Mouse (Mus musculus) midbrain, embryonic 13.5 days (tissue): ENCODE data around the gene Nanos3. TPM values are rescaled to one million over a fixed set of nuclear protein-coding genes. Genes with fewer than 3 reads are reported as not detected.

Experiments used
- ATAC-seq: fragments of 200-750 bp; cut with Nextera tagmentation; 2 replicates; pipeline ENCODE4 v1.8.0; 2017; ENCODE audit warnings: mild to moderate bottlenecking, moderate TSS enrichment, moderate library complexity
- H3K27ac ChIP-seq: fragments of 300-500 bp; sonication (generic); 2 replicates; pipeline ENCODE4 v1.5.1; 2015; ENCODE audit warnings: inconsistent platforms, mild to moderate bottlenecking, moderate library complexity
- H3K27me3 ChIP-seq: fragments of 300-500 bp; sonication (generic); 2 replicates; pipeline ENCODE4 v1.6.1; 2015; ENCODE audit warnings: mild to moderate bottlenecking, inconsistent platforms
- H3K36me3 ChIP-seq: fragments of 300-500 bp; sonication (generic); 2 replicates; pipeline ENCODE4 v1.6.1; 2015; ENCODE audit warnings: mild to moderate bottlenecking, inconsistent platforms
- H3K4me1 ChIP-seq: fragments of 300-500 bp; sonication (generic); replicated peaks from 2 replicates; pipeline ENCODE4 v1.6.1; 2015; ENCODE audit warnings: inconsistent platforms
- H3K4me2 ChIP-seq: fragments of 300-500 bp; sonication (generic); replicated peaks from 2 replicates; pipeline ENCODE4 v1.6.1; 2015; ENCODE audit warnings: moderate library complexity, mild to moderate bottlenecking, inconsistent platforms
- H3K4me3 ChIP-seq: fragments of 300-500 bp; sonication (generic); replicated peaks from 2 replicates; pipeline ENCODE4 v1.5.1; 2015; ENCODE audit warnings: mild to moderate bottlenecking, inconsistent platforms
- H3K9ac ChIP-seq: fragments of 300-500 bp; sonication (generic); replicated peaks from 2 replicates; pipeline ENCODE4 v1.6.1; 2015; ENCODE audit warnings: mild to moderate bottlenecking, inconsistent platforms
- H3K9me3 ChIP-seq: fragments of 300-500 bp; sonication (generic); 2 replicates; pipeline ENCODE4 v1.6.1; 2016; ENCODE audit warnings: mild to moderate bottlenecking, inconsistent platforms
- WGBS: fragments of 180-500 bp; shearing (Covaris S2); methylation state at CpG from one replicate; pipeline ENCODE4 v1.1.7; 2015; 5-methylcytosine and 5-hydroxymethylcytosine counted together
- polyA plus RNA-seq: library from polyadenylated mRNA; unstranded; fragments of >200 nt; fragmentation: Nextera tagmentation; extraction: Ambion mirVana; gene quantifications from 2 replicates; pipeline ENCODE4 v1.2.1, GENCODE M21; 2015

Nanos3 gene
- polyA plus RNA-seq, 1 experiment from 2014 or later: 8.8 TPM

DNA sequence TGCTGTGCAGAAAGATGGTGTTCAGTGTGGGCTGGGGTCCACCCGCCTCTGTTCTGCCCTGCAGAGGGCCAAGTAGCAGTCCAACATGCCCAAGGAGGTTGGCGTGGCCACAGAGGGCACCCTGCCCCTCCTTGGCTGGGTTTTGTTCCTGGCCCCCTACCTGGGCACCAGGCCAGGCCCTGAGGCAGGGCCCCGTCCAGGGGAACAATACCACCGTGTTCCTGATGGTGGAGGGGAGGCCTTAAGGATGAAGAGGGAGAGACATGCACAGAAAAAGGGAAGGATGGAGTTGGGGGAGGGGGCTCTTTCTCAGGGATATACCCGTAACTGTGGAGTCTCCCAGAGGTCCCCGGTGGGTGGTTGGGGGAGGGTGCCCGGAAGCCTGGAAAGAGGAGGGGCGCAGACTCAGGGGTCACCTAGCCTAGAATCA lies 15.1 kb upstream of the Nanos3 start:
- H3K27ac ChIP-seq: peak overlapping the region; percentile 47
- peaks cover 19% of the 10 kb centered on the region for H3K27me3 ChIP-seq
- H3K4me2 ChIP-seq: peak overlapping the region; percentile 74
- 26% methylated on average over 8 of the region's 8 CpGs for WGBS
- H3K9ac ChIP-seq: peak overlapping the region; percentile 69; the same call in 1 of the 2 replicates
- no peak for ATAC-seq
- H3K36me3 ChIP-seq: no peaks in the 10 kb centered on the region
- H3K4me3 ChIP-seq: peak overlapping the region; percentile 43
- peaks cover 57% of the 10 kb centered on the region for H3K4me1 ChIP-seq
- no peaks in the 10 kb centered on the region for H3K9me3 ChIP-seq

DNA sequence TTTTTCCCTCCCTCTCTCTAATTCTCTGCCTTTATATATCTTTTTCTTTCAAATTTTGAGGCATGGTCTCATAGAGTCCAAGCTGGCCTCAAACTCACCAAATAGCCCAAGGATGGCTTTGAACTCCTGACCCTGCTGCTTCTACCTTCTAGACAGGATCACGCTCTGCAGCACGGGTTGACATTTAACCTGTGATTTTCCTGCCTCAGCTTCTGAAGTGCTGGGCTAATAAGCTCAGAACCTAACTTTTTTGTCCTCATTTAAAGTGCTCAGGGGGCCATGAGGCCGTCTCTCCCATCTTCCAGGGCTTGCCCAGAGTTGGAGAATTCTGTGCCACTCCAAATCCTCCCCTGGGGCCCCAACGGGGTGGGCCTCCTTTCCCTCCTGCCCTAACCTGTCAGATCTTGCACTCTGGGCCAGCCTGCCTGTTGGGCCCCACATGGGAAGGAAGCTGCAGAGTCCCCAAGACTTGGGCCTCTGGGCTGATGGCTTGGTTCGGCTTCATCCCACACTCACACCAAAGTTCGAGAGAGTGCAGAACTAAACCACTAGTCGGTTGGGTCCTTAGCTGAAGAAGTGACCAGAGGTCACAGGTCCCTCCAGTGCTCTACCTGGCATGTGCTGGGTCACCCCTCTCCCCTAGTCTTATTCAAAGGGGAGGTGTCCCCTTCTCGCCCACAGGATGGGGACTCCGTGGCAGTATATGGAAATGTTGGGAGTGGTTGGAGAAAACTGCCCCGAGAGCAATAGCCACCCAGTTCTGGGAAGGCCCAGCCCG lies 14.5 kb upstream of the Nanos3 start:
- Histone ChIP-seq H3K9me3 (no peaks in the 10 kb centered on the region), H3K4me1 (peaks cover 57% of the 10 kb centered on the region), H3K4me2 (0 out of 2 replicates have a peak overlapping the region, but pooled peaks have one; percentile 74), H3K36me3 (no peaks in the 10 kb centered on the region), H3K9ac (no peak overlapping the region; the same call in 1 of the 2 replicates), H3K27ac (peak overlapping the region; percentile 47; the same call in 1 of the 2 replicates), H3K4me3 (no peak overlapping the region), H3K27me3 (peaks cover 19% of the 10 kb centered on the region)
- 53% methylated on average over 11 of the region's 11 CpGs for WGBS
- no peak for ATAC-seq

DNA sequence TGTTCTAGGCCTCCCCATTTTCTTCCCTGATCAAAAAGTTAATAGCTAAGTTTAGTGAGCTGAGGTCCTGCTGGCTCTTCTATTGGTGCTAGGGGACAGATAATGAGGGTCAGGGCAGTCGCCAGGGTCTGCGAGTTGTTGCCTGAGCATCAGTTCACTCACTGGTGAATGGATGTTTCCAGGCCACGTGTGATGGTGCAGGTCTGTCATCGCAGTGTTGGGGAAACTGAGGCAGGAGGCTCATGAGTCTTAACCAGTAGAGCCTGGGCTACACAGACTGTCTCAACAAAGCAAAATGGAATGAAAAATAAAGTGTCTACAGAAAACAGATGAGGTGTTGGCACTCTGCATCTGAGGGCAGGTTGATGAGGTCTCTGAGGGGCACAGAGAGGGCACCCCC lies 13.9 kb upstream of the Nanos3 start:
- H3K27me3 ChIP-seq: peaks cover 19% of the 10 kb centered on the region
- H3K4me2 ChIP-seq: peak overlapping the region; percentile 66
- WGBS: 23% methylated on average over 4 of the region's 4 CpGs
- no peaks in the 10 kb centered on the region for H3K36me3 ChIP-seq
- peak overlapping the region; percentile 88 for H3K27ac ChIP-seq
- 0 out of 2 replicates have a peak overlapping the region, but pooled peaks have one; percentile 50 for H3K4me3 ChIP-seq
- no peak for ATAC-seq
- no peaks in the 10 kb centered on the region for H3K9me3 ChIP-seq
- H3K9ac ChIP-seq: no peak overlapping the region
- peaks cover 54% of the 10 kb centered on the region for H3K4me1 ChIP-seq

DNA sequence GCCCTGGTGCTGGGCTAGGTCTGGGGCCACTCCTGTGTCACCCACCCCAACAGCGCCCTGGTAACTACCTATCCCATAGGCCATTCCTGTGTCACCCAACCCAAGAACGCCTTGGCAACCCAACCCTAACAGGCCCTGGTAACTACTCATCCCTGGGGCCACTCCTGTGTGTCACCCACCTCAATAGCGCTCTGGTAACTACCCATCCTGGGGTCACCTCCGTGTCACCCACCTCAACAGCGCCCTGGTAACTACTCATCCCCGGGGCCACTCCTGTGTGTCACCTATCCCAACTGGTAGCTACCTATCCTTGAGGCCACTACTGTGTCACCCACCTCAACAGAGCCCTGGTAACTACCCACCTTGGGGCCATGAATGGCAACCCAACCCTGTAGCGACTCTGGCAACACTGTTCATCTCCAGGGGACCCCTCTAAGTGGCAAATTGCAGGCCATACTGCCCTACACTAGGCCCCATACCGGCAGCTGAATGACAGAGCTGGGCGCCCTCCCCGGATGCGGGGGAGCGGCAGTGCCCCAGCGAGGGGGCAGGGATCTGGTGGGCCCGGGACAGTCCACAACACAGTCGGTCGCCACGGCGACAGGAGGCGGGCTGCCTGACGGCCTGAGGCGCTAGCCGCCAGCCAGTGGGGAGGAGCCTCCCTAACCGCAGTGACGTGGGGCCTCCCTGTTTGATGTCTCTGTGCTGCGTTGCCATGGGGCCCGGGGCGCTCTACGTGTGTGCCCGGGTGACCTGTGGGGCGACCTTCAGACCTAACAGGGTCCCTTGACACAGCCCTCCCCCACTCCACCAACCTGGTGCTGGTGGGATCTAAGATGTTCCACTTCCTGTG lies 13.1 kb upstream of the Nanos3 start:
- H3K9me3 ChIP-seq: no peaks in the 10 kb centered on the region
- peak overlapping the region; percentile 88 for H3K27ac ChIP-seq
- H3K4me1 ChIP-seq: peaks cover 47% of the 10 kb centered on the region
- H3K9ac ChIP-seq: peak overlapping the region; percentile 56
- H3K4me2 ChIP-seq: peak overlapping the region; percentile 66
- peak overlapping the region; percentile 50 for H3K4me3 ChIP-seq
- peaks cover 22% of the 10 kb centered on the region for H3K27me3 ChIP-seq
- no peaks in the 10 kb centered on the region for H3K36me3 ChIP-seq
- WGBS: 2% methylated on average over 30 of the region's 30 CpGs
- ATAC-seq: peak; percentile 83

DNA sequence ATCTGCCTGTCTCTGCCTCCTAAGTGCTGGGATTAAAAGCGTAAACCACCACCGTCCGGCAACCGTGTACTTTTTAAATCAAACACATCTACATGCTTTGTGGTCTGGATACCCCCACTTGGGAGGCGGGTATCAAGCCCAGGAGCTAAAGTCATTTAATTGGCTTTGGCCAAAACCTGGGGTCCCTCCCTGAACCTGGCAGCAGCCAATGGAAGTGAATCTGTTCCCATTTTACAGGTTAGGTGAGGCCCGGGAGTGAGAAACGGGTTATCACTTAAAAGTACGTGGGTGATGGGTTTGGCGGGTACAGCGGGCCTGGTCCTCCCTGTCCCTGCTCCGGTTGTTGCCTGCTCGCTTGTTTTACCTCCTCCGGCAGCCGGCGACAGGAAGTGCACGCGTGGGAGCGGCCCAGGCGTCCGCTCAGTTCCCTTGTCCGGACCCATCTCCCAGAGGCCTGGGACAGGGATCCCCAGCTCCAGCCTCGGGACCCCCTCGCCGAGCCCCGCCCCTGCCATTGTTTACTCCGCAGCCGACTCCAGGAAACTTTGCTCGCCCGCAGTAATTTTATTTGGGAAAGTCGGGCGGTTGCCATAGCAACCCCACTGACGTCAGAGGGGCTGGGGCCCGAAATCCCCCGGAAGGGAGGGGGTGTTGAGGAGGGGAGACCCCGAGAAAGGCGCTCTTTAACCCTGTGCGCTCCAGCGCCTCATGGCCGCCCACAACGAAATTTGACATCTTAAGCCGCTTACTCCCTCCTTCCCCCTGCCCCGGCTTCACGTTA lies 12.3 kb upstream of the Nanos3 start:
- peak overlapping the region; percentile 56 for H3K9ac ChIP-seq
- H3K36me3 ChIP-seq: no peaks in the 10 kb centered on the region
- H3K27ac ChIP-seq: peak overlapping the region; percentile 88
- H3K4me3 ChIP-seq: peak overlapping the region; percentile 50
- WGBS: 3% methylated on average over 43 of the region's 43 CpGs
- H3K9me3 ChIP-seq: no peaks in the 10 kb centered on the region
- H3K4me2 ChIP-seq: peak overlapping the region; percentile 66
- peak; percentile 38 for ATAC-seq
- peaks cover 49% of the 10 kb centered on the region for H3K4me1 ChIP-seq
- peaks cover 19% of the 10 kb centered on the region for H3K27me3 ChIP-seq

DNA sequence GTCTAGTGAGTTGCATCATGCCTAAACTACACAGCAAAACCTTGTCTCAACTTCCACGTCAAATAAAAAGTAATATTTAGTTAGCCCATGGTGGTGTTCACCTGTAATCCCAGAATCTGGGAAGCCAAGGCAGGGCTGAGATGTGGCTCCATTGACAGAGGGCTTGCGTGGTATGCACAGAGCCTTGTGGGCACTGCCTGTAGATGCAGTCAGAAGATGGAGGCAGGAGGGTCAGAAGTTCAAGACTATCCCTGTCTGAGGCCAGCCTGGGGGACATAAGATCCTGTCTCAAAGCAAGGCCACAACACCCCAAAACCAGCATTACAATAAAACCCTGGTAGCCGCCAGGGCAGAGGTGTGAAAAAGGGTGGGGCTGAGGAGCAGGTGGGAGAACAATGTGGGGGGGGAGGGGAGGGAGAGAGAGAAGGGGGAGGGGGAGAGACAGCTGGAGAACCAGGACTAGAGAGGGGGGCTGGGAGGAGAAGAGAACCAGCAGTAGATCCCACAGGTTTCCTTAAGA lies 9.3 kb upstream of the Nanos3 start:
- Histone ChIP-seq H3K9me3 (no peaks in the 10 kb centered on the region), H3K4me1 (peaks cover 33% of the 10 kb centered on the region), H3K36me3 (no peaks in the 10 kb centered on the region), H3K4me2 (no peak overlapping the region), H3K9ac (no peak overlapping the region), H3K4me3 (no peak overlapping the region), H3K27ac (no peak overlapping the region), H3K27me3 (peaks cover 4% of the 10 kb centered on the region; the same call in 1 of the 2 replicates)
- no peak for ATAC-seq
- 76% methylated on average over 3 of the region's 3 CpGs for WGBS

DNA sequence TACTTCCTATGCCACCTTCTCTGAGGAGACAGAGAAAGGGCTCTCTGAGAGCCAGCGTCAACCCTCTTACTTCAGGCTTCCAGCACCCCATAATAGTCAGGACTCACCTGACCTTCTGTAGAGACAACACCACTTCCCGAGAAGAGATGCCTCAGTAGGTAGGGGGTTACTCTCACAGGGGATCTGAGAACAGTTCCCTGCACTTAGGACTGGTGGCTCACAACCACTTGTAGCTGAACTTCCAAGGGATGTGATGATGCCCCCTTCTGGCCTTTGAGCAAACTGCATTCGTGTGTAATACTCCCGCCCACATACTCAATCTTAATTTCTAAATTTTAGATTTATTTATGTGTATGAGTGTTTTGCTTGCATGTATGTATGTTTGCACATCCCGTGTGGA lies 8.5 kb upstream of the Nanos3 start:
- no peak overlapping the region for H3K4me3 ChIP-seq
- no peak overlapping the region for H3K9ac ChIP-seq
- H3K27me3 ChIP-seq: peaks cover 6% of the 10 kb centered on the region; the same call in 1 of the 2 replicates
- no peak for ATAC-seq
- H3K36me3 ChIP-seq: no peaks in the 10 kb centered on the region
- H3K4me1 ChIP-seq: peaks cover 26% of the 10 kb centered on the region
- 88% methylated on average over 5 of the region's 5 CpGs for WGBS
- no peak overlapping the region for H3K27ac ChIP-seq
- H3K4me2 ChIP-seq: no peak overlapping the region
- no peaks in the 10 kb centered on the region for H3K9me3 ChIP-seq

DNA sequence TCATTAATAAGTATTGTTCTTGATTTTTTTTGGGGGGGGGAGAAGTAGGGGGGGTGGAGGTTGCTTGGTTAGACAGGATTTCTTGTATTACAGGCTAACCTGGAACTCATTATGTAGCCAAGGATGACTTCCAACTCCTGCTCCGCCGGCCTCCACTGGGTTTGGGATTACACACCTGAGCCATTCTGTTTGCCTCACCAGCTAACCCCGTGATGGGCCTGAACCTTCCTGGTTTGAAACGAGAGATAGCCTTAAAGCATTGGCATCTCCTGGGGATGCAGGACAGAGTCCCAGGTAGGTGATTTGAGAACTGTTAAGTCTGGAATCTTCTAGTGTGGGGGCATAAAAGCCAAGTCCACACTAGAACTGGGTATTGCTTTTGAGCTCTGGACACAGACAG lies 8.1 kb upstream of the Nanos3 start:
- 80% methylated on average over 4 of the region's 4 CpGs for WGBS
- no peak for ATAC-seq
- H3K9ac ChIP-seq: no peak overlapping the region

DNA sequence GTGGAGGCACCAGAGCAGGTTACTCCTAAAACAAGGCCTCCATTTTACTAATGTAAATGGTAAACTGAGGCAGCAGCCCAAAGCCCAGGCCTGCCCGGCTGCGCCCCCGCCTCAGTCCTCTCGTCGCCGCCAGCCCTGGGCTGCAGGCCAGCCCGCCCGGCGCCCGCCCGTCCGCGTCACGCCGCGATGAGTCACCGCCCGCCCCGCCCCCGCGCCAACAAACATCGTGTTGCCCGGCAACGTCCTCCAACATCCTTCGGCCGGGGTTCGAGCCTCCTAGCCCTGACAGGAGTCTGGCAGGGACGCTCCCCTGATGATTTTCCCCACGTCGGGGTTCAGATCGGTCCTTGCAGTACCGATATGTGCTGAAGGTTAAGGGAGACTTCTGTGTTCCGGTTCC lies 7.5 kb upstream of the Nanos3 start:
- Histone ChIP-seq H3K27ac (no peak overlapping the region), H3K36me3 (no peaks in the 10 kb centered on the region)

More for the DNA sequence above, 8.1 kb upstream of the Nanos3 start:
- H3K4me3 ChIP-seq: no peak overlapping the region
- H3K9me3 ChIP-seq: no peaks in the 10 kb centered on the region
- H3K27ac ChIP-seq: no peak overlapping the region
- H3K4me1 ChIP-seq: peaks cover 22% of the 10 kb centered on the region
- H3K27me3 ChIP-seq: peaks cover 6% of the 10 kb centered on the region; the same call in 1 of the 2 replicates
- H3K4me2 ChIP-seq: no peak overlapping the region
- no peaks in the 10 kb centered on the region for H3K36me3 ChIP-seq

DNA sequence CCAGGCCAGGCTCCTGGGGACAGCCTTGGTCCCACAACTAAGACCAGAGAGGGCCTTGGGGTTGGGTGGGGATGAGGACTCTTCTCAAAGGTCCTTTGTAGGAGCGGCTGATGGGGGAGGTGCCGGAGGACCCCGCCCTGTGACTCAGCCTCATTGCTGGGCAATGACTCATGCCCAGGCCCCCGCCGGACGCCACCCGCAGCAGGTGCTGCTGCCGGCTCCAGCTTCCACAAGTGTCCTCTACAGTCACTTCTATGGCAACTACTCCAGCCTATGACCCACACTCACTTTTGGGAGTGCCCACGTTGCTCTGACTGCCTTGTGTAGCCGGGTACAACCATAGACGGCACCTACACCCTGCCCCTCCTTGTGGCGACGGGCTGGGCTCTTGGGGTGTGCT lies 7.0 kb upstream of the Nanos3 start:
- peaks cover 16% of the 10 kb centered on the region for H3K27me3 ChIP-seq
- H3K36me3 ChIP-seq: no peaks in the 10 kb centered on the region
- 57% methylated on average over 13 of the region's 13 CpGs for WGBS
- peak overlapping the region; percentile 37; the same call in 1 of the 2 replicates for H3K4me2 ChIP-seq
- peak; percentile 44; the same call in 1 of the 2 replicates for ATAC-seq
- H3K9me3 ChIP-seq: no peaks in the 10 kb centered on the region
- peak overlapping the region; percentile 4; the same call in 1 of the 2 replicates for H3K4me3 ChIP-seq
- peak overlapping the region; percentile 53 for H3K27ac ChIP-seq
- H3K4me1 ChIP-seq: peaks cover 13% of the 10 kb centered on the region
- 0 out of 2 replicates have a peak overlapping the region, but pooled peaks have one; percentile 30 for H3K9ac ChIP-seq

More for the DNA sequence above, 7.5 kb upstream of the Nanos3 start:
- H3K4me3 ChIP-seq: peak overlapping the region; percentile 4; the same call in 1 of the 2 replicates
- peaks cover 16% of the 10 kb centered on the region for H3K4me1 ChIP-seq
- H3K9me3 ChIP-seq: no peaks in the 10 kb centered on the region
- ATAC-seq: peak; percentile 67; the same call in 1 of the 2 replicates
- no peak overlapping the region for H3K9ac ChIP-seq
- 5% methylated on average over 33 of the region's 33 CpGs for WGBS
- H3K27me3 ChIP-seq: peaks cover 11% of the 10 kb centered on the region
- peak overlapping the region; percentile 37 for H3K4me2 ChIP-seq
